Mouse (Mus musculus) myocyte (in vitro differentiated cells): ENCODE measurements at regions not wholly inside any gene's neighbourhood (a gene's known extent, or its start where the extent isn't known, plus 50 kb on each side); places are given as distances from the start of the nearest gene placed in this dataset.

Source experiments
- H3K27me3 ChIP-seq: one replicate; pipeline ENCODE4 v1.6.1; 2011; ENCODE audit not compliant: control insufficient read depth, insufficient read depth, insufficient read length
- H3K36me3 ChIP-seq: one replicate; pipeline ENCODE4 v1.6.1; 2011; ENCODE audit not compliant: control insufficient read depth, insufficient read depth
- H3K4me2 ChIP-seq: one replicate; pipeline ENCODE4 v1.6.1; 2011; ENCODE audit warnings: low read depth, control low read depth
- H3K4me3 ChIP-seq: one replicate; pipeline ENCODE4 v1.5.1; 2011; ENCODE audit warnings: mild to moderate bottlenecking, control low read depth, moderate library complexity
- H3K79me2 ChIP-seq: one replicate; pipeline ENCODE4 v1.6.1; 2011; ENCODE audit not compliant: control insufficient read depth, insufficient read depth
- H3ac ChIP-seq: one replicate; pipeline ENCODE4 v1.6.1; 2011; ENCODE audit not compliant: control insufficient read depth, insufficient read length
- CEBPB ChIP-seq: IDR thresholded peaks from 2 replicates; pipeline ENCODE4 v1.6.1; 2011; ENCODE audit warnings: mild to moderate bottlenecking, moderate library complexity; ENCODE audit not compliant: poor library complexity, insufficient read depth, severe bottlenecking
- E2F4 ChIP-seq: IDR thresholded peaks from one replicate; pipeline ENCODE4 v1.6.1; 2011; ENCODE audit warnings: mild to moderate bottlenecking, control low read depth, moderate library complexity; ENCODE audit not compliant: insufficient read depth
- MAX ChIP-seq: IDR thresholded peaks from one replicate; pipeline ENCODE4 v1.6.1; 2011; ENCODE audit warnings: low read depth, mild to moderate bottlenecking, control low read depth
- MYOD1 ChIP-seq, 3 experiments: IDR thresholded peaks; one replicate each; pipeline ENCODE4 v1.6.1; 2011; ENCODE audit warnings: control low read depth in 2 of 3, low read depth in 2 of 3, mild to moderate bottlenecking in 2 of 3, moderate library complexity in 1 of 3; ENCODE audit not compliant: insufficient read length in 2 of 3, control insufficient read depth in 1 of 3
- MYOG ChIP-seq, 3 experiments: IDR thresholded peaks; one replicate each; pipeline ENCODE4 v1.6.1; 2011; ENCODE audit warnings: control low read depth in 2 of 3, low read depth in 2 of 3, mild to moderate bottlenecking in 2 of 3; ENCODE audit not compliant: insufficient read length in 2 of 3, control insufficient read depth in 1 of 3, insufficient read depth in 1 of 3
- POLR2A ChIP-seq: IDR thresholded peaks from one replicate; pipeline ENCODE4 v1.6.1; 2011; ENCODE audit warnings: low read depth, mild to moderate bottlenecking, control low read depth, moderate library complexity; ENCODE audit not compliant: insufficient read length
- POLR2AphosphoS2 ChIP-seq: IDR thresholded peaks from one replicate; pipeline ENCODE4 v1.6.1; 2011; ENCODE audit warnings: low read depth, control low read depth; ENCODE audit not compliant: insufficient read length
- REST ChIP-seq: IDR thresholded peaks from one replicate; pipeline ENCODE4 v1.6.1; 2011; ENCODE audit warnings: mild to moderate bottlenecking, control low read depth, moderate library complexity; ENCODE audit not compliant: insufficient read depth, insufficient read length
- SRF ChIP-seq: IDR thresholded peaks from one replicate; pipeline ENCODE4 v1.6.1; 2011; ENCODE audit warnings: low read depth; ENCODE audit not compliant: control insufficient read depth, insufficient read length
- TCF12 ChIP-seq: IDR thresholded peaks from one replicate; pipeline ENCODE4 v1.6.1; 2011; ENCODE audit warnings: mild to moderate bottlenecking, control low read depth; ENCODE audit not compliant: poor library complexity, insufficient read depth, severe bottlenecking
- TCF3 ChIP-seq: IDR thresholded peaks from one replicate; pipeline ENCODE4 v1.6.1; 2011; ENCODE audit warnings: low read depth, control low read depth; ENCODE audit not compliant: insufficient read length
- USF1 ChIP-seq: IDR thresholded peaks from one replicate; pipeline ENCODE4 v1.6.1; 2011; ENCODE audit warnings: low read depth, mild to moderate bottlenecking, control low read depth, moderate library complexity

GRCm38 (mm10) chr9:43594814-43595213, 149.0 kb upstream of the Nectin1 start:
- Histone ChIP-seq H3K36me3 (no peaks in the 10 kb centered on the region), H3K4me3 (no peak overlapping the region), H3K27me3 (no peaks in the 10 kb centered on the region), H3ac (no peak overlapping the region), H3K79me2 (no peaks in the 10 kb centered on the region), H3K4me2 (no peak overlapping the region)
- TF ChIP-seq REST (no peak), CEBPB (no peak), MAX (no peak), TCF12 (no peak), MYOD1 (IDR thresholded peaks at IDR 0.05; ENCODE audit: control insufficient read depth in 1 of 3, insufficient read length in 2 of 3, low read depth in 2 of 3) (no peak)

DNA sequence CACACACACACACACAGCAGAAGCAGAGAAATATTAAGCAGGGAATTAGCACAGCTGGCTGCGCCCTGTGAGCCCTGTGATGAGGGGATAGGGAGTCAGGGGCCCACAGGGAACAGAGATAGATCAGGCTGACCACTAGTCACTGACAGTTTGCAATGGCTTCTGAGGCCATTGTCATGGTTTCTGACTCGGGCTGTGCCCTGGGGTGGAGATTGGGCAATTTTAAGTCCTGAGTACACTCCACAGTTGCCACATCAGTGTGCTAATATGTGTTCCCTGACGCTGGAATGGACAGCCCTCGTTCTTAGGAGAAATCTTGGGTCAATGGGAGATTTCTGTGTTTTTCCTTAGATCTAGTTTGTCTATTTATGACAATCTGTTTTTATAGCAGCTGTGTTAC, 148.3 kb upstream of the Nectin1 start:
- Histone ChIP-seq H3K4me2 (no peak overlapping the region), H3K36me3 (no peaks in the 10 kb centered on the region), H3K4me3 (no peak overlapping the region), H3K79me2 (no peaks in the 10 kb centered on the region), H3K27me3 (no peaks in the 10 kb centered on the region), H3ac (no peak overlapping the region)
- TF ChIP-seq USF1 (no peak), POLR2A (no peak), E2F4 (no peak), TCF3 (no peak), POLR2AphosphoS2 (no peak), REST (no peak), CEBPB (no peak), TCF12 (no peak), MYOG (IDR thresholded peaks at IDR 0.05; ENCODE audit: control insufficient read depth in 1 of 3, insufficient read depth in 1 of 3, insufficient read length in 2 of 3, low read depth in 2 of 3) (no peak), MYOD1 (IDR thresholded peaks at IDR 0.05; ENCODE audit: control insufficient read depth in 1 of 3, insufficient read length in 2 of 3, low read depth in 2 of 3) (no peak), SRF (no peak), MAX (no peak)

DNA sequence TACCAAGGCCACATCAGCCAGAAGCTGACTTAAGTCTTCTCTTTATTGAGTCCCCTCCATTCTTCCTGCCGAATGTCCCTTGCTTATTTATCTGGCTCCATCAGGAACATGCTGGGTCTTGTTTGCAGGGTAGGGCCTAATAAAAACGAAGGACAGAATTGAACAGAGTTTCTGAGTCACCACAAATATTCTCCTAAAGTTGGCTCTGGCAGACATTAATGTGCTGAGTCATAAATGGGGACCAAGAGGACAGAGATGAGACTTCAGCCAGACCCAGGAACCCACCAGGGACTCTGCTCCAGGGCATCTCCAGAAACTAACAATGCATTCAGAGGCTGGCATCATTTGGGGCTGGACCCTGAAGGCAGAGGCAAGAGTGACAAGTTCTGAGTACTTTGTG, 143.4 kb upstream of the Nectin1 start:
- Histone ChIP-seq H3K4me2 (no peak overlapping the region), H3K4me3 (no peak overlapping the region), H3ac (no peak overlapping the region), H3K79me2 (no peaks in the 10 kb centered on the region), H3K27me3 (no peaks in the 10 kb centered on the region), H3K36me3 (no peaks in the 10 kb centered on the region)
- TF ChIP-seq MAX (no peak), POLR2A (no peak), MYOG (IDR thresholded peaks at IDR 0.05; ENCODE audit: control insufficient read depth in 1 of 3, insufficient read depth in 1 of 3, insufficient read length in 2 of 3, low read depth in 2 of 3) (no peak), REST (no peak), USF1 (no peak), TCF3 (no peak), POLR2AphosphoS2 (no peak), MYOD1 (IDR thresholded peaks at IDR 0.05; ENCODE audit: control insufficient read depth in 1 of 3, insufficient read length in 2 of 3, low read depth in 2 of 3) (no peak), SRF (no peak), TCF12 (no peak), E2F4 (no peak), CEBPB (no peak)

GRCm38 (mm10) chr9:43617632-43618031, 126.2 kb upstream of the Nectin1 start:
- no peak overlapping the region for H3K4me3 ChIP-seq
- no peak overlapping the region for H3ac ChIP-seq
- H3K27me3 ChIP-seq = peaks cover 12% of the 10 kb centered on the region
- no peaks in the 10 kb centered on the region for H3K36me3 ChIP-seq
- no peaks in the 10 kb centered on the region for H3K79me2 ChIP-seq
- H3K4me2 ChIP-seq = no peak overlapping the region
- TF ChIP-seq TCF3 = no peak
- no peak for TF ChIP-seq REST
- TF ChIP-seq POLR2AphosphoS2 = no peak
- TF ChIP-seq POLR2A = no peak
- TF ChIP-seq MYOG (IDR thresholded peaks at IDR 0.05; ENCODE audit: control insufficient read depth in 1 of 3, insufficient read depth in 1 of 3, insufficient read length in 2 of 3, low read depth in 2 of 3) = no peak
- TF ChIP-seq USF1 = no peak
- no peak for TF ChIP-seq E2F4
- no peak for TF ChIP-seq TCF12
- TF ChIP-seq SRF = no peak
- TF ChIP-seq CEBPB = no peak
- TF ChIP-seq MAX = no peak
- TF ChIP-seq MYOD1 (IDR thresholded peaks at IDR 0.05; ENCODE audit: control insufficient read depth in 1 of 3, insufficient read length in 2 of 3, low read depth in 2 of 3) = no peak

- Histone ChIP-seq H3K4me2 (no peak overlapping the region), H3K27me3 (peaks cover 4% of the 10 kb centered on the region), H3K36me3 (no peaks in the 10 kb centered on the region), H3ac (no peak overlapping the region), H3K79me2 (no peaks in the 10 kb centered on the region), H3K4me3 (no peak overlapping the region)
- no peak for TF ChIP-seq E2F4
- TF ChIP-seq USF1 = no peak
- TF ChIP-seq MAX = no peak
- no peak for TF ChIP-seq MYOD1 (IDR thresholded peaks at IDR 0.05; ENCODE audit: control insufficient read depth in 1 of 3, insufficient read length in 2 of 3, low read depth in 2 of 3)
- TF ChIP-seq SRF = no peak
- TF ChIP-seq TCF12 = no peak
- no peak for TF ChIP-seq REST
- no peak for TF ChIP-seq MYOG (IDR thresholded peaks at IDR 0.05; ENCODE audit: control insufficient read depth in 1 of 3, insufficient read depth in 1 of 3, insufficient read length in 2 of 3, low read depth in 2 of 3)
- TF ChIP-seq POLR2A = no peak
- TF ChIP-seq CEBPB = no peak
- no peak for TF ChIP-seq TCF3
Measured at GRCm38 (mm10) chr9:43627558-43627957, 116.2 kb upstream of the Nectin1 start.
